Mouse (Mus musculus): ENCODE measurements around the gene Prr7.
"Not testable (repeated sequence)": the region's sequence is repeated elsewhere in the genome, so short reads cannot be mapped to it uniquely, and the experiment has no call there.

Gene Prr7

GRCm38 (mm10) chr13:55464027-55464884 is at the start of gene Prr7:
Prr7 (plus strand) TSS chr13:55464267.
- peak; percentile 44 for DNase-seq (ENCODE audit: low spot score)

GRCm38 (mm10) chr13:55414743-55415380 is 49.2 kb upstream of the Prr7 start, which contains the start of gene Pfn3:
Pfn3 (minus strand) TSS chr13:55415232.
- DNase-seq (ENCODE audit: low spot score), result peak; percentile 47

- DNase-seq (ENCODE audit: low spot score), result peak; percentile 92
Observed at GRCm38 (mm10) chr13:55418004-55418403, 46.1 kb upstream of the Prr7 start.

GRCm38 (mm10) chr13:55419142-55419541 is 44.9 kb upstream of the Prr7 start:
- DNase-seq (ENCODE audit: low spot score), result no peak

- DNase-seq (ENCODE audit: low spot score), result no peak
Observed at GRCm38 (mm10) chr13:55420018-55420932, 43.8 kb upstream of the Prr7 start.

- DNase-seq (ENCODE audit: low spot score), result peak; percentile 51
Observed at GRCm38 (mm10) chr13:55420933-55421800, 42.9 kb upstream of the Prr7 start.

- DNase-seq (ENCODE audit: low spot score), result no peak
Observed at GRCm38 (mm10) chr13:55426613-55427012, 37.5 kb upstream of the Prr7 start, which contains the start of gene F12. F12 (minus strand) TSS chr13:55426793.

GRCm38 (mm10) chr13:55429226-55429888 is 34.7 kb upstream of the Prr7 start:
- peak; percentile 56 for DNase-seq (ENCODE audit: low spot score)

- no peak for DNase-seq (ENCODE audit: low spot score)
Observed at GRCm38 (mm10) chr13:55430566-55430965, 33.5 kb upstream of the Prr7 start.

GRCm38 (mm10) chr13:55431889-55432685 is 32.0 kb upstream of the Prr7 start:
- DNase-seq (ENCODE audit: low spot score), result no peak

GRCm38 (mm10) chr13:55437111-55437629 is 26.9 kb upstream of the Prr7 start:
- DNase-seq (ENCODE audit: low spot score), result not testable (repeated sequence)

- no peak for DNase-seq (ENCODE audit: low spot score)
Observed at GRCm38 (mm10) chr13:55443799-55444285, 20.2 kb upstream of the Prr7 start.

GRCm38 (mm10) chr13:55444286-55444936 is 19.7 kb upstream of the Prr7 start:
- peak; percentile 87 for DNase-seq (ENCODE audit: low spot score)

- peak; percentile 99 for DNase-seq (ENCODE audit: low spot score)
Observed at GRCm38 (mm10) chr13:55444937-55445315, 19.1 kb upstream of the Prr7 start, which contains the start of gene Grk6. Grk6 (plus strand) TSS chr13:55445072.

GRCm38 (mm10) chr13:55445361-55446091 is 18.5 kb upstream of the Prr7 start:
- DNase-seq (ENCODE audit: low spot score), result no peak

GRCm38 (mm10) chr13:55446483-55447105 is 17.5 kb upstream of the Prr7 start:
- no peak for DNase-seq (ENCODE audit: low spot score)

GRCm38 (mm10) chr13:55447543-55447943 is 16.5 kb upstream of the Prr7 start:
- no peak for DNase-seq (ENCODE audit: low spot score)

Data from urinary bladder, postnatal 14 days (tissue).